In the genomic region with DNA sequence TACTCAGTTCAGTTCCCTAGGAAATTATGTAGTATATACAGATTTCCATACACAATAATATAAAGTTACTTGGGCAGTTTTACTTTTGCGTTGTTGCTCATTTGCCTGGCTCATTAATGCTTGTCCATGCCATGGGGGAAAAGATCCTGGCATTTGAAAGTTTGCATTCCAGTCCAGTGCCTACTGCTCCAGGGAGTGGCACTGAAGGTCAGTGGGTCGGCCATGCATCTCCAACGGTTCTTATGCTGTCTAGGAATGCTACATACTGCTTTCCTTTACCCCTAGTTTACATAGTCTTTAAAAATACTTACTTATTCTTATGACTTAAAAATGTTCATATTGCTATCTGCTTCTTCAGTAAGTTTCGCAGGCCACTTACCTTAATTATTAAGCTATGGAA, we compare ENCODE assay signal across 18 mouse cellular contexts.
"Had no signal": no experiment of that assay in that cellular context is flagged by ENCODE, and none has a peak within 500 bp of the region (broad histone marks: within the 10 kb centered on the region; RNA-seq: fewer than 3 reads in every experiment).

No protein-coding gene starts in this region.

- H3K9ac ChIP-seq: liver, postnatal 0 days; lung, embryonic 15.5 days; midbrain, embryonic 12.5 days; neural tube, embryonic 12.5 days; stomach, embryonic 15.5 days had no signal

- H3K4me3 ChIP-seq: lung, embryonic 15.5 days; megakaryocyte, embryonic 14.5 days; midbrain, embryonic 12.5 days; neural tube, embryonic 12.5 days; stomach, embryonic 15.5 days had no signal

- DNase-seq: liver, postnatal 0 days; lung, adult 2 months; lung, postnatal 14 days; lung, postnatal 36 days; midbrain, embryonic 14.5 days; right cerebral cortex, postnatal 14 days; thymus, adult 2 months; thymus, postnatal 25 days; thymus, postnatal 4 days had no signal

- H3K4me1 ChIP-seq: neural tube, embryonic 12.5 days; stomach, embryonic 15.5 days had no signal

- H3K4me2 ChIP-seq: lung, embryonic 15.5 days; midbrain, embryonic 12.5 days; neural tube, embryonic 12.5 days; stomach, embryonic 15.5 days had no signal

- H3K9me3 ChIP-seq: lung, embryonic 15.5 days; megakaryocyte, embryonic 14.5 days; midbrain, embryonic 12.5 days; neural tube, embryonic 12.5 days; stomach, embryonic 15.5 days had no signal

- ATAC-seq: liver, postnatal 0 days; lung, postnatal 0 days; midbrain, embryonic 16.5 days had no signal

- H3K27me3 ChIP-seq: lung, embryonic 15.5 days; megakaryocyte, embryonic 14.5 days; midbrain, embryonic 12.5 days; neural tube, embryonic 12.5 days; stomach, embryonic 15.5 days had no signal

- H3K27ac ChIP-seq: lung, embryonic 15.5 days; macrophage; midbrain, embryonic 12.5 days; neural tube, embryonic 12.5 days; stomach, embryonic 15.5 days; stomach, postnatal 0 days had no signal

- H3K36me3 ChIP-seq: lung, embryonic 15.5 days; midbrain, embryonic 12.5 days; neural tube, embryonic 12.5 days; stomach, embryonic 15.5 days had no signal
